Mouse (Mus musculus): ENCODE measurements around the gene Bend3. TPM values are rescaled to one million over a fixed set of nuclear protein-coding genes. Genes with fewer than 3 reads are reported as not detected.

The Bend3 gene
- total and polyA plus RNA-seq, 2 experiments = 1.3 to 2.1 TPM

DNA sequence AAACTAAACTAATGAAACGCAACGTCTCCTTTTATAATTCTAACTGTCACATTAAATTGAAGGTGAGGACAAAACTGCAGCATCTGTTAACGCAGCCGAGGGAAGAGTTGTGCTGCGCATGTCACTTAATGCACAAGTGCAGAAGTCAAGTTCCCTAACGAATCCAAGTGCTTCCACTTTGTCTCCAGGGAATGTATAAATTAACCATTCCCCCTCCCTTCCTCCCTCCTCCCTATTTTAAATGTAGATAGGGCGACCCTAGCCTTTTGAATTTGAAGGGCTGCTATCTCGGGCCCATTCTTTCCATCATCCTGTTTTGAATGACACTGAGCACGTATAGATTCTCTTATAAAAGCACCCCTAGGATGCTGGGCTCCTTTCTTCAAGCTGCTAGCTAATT lies 1.2 kb upstream of the Bend3 start:
- H3K9ac ChIP-seq (ENCODE audit: low read depth, low read length) = no peak overlapping the region; the same call in 1 of the 2 replicates
- H3K27ac ChIP-seq (replicated peaks; ENCODE audit: insufficient read depth, low read depth, low read length) = no peak overlapping the region
- TF ChIP-seq POLR2A (IDR thresholded peaks at IDR 0.05; ENCODE audit: extremely low read depth, insufficient read depth, low read length) (no peak), CTCF (IDR thresholded peaks at IDR 0.05; ENCODE audit: low read depth, low read length) (no peak)
- WGBS = 72% methylated on average over 9 of the region's 9 CpGs
- DNase-seq (ENCODE audit: extremely low read depth, low read depth, low spot score) = no peak
- no peaks in the 10 kb centered on the region for H3K36me3 ChIP-seq (ENCODE audit: control insufficient read depth, insufficient read depth, low read length)
- no peaks in the 10 kb centered on the region for H3K4me1 ChIP-seq (ENCODE audit: control insufficient read depth, insufficient read depth, low read length)
- H3K79me2 ChIP-seq (ENCODE audit: control insufficient read depth, insufficient read depth, low read length) = peaks cover 9% of the 10 kb centered on the region; the same call in 1 of the 2 replicates
- H3K4me3 ChIP-seq (ENCODE audit: insufficient read depth, low read depth, low read length) = no peak overlapping the region
- no peaks in the 10 kb centered on the region for H3K27me3 ChIP-seq (ENCODE audit: control insufficient read depth, insufficient read depth, low read length)

DNA sequence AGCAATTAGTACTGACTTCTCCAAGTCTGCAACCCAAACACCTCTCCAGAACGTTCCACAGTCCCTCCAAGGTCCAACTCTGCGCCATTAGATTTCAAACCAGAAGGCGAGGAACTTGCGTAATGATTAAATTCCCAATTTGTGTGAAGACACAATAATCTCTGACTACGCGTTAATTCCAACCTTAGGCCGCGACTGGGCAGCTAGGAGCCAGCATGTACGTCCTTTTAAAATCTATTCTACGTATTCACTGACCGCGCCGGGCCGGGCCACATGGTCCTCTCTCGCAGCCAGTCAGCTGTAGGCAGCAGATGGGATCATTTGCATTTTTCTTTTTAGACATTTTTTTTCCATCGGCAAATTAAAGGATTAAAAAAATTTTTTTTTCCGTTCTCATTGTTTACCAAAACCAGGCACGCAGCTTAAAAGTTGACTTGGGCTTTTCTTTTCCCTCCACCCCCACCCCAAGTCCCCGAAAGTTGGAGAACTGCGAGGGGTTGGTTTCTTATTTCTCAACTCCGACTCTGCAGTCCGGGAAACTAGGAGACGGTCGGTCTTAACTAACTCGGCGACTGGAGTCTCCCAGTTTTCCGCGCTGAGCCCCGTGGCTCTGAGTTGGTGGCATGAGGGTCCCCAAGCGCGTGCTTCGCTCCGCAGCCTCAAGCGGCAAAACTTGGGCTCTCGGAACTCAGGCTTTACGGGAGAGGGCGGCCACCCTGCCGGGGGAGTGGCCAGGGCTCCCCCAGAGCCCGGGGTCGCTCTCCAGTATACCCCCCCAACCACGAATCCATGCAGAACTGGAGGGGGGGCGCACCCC lies 558 bp upstream of the Bend3 start:
- H3K4me3 ChIP-seq (ENCODE audit: insufficient read depth, low read depth, low read length) = peak overlapping the region; percentile 72
- 4% methylated on average over 42 of the region's 42 CpGs for WGBS
- H3K9ac ChIP-seq (ENCODE audit: low read depth, low read length) = peak overlapping the region; percentile 94
- peak; percentile 60 for DNase-seq (ENCODE audit: extremely low read depth, low read depth, low spot score)
- no peaks in the 10 kb centered on the region for H3K27me3 ChIP-seq (ENCODE audit: control insufficient read depth, insufficient read depth, low read length)
- peaks cover under 1% of the 10 kb centered on the region for H3K4me1 ChIP-seq (ENCODE audit: control insufficient read depth, insufficient read depth, low read length)
- peaks cover 9% of the 10 kb centered on the region; the same call in 1 of the 2 replicates for H3K79me2 ChIP-seq (ENCODE audit: control insufficient read depth, insufficient read depth, low read length)
- H3K36me3 ChIP-seq (ENCODE audit: control insufficient read depth, insufficient read depth, low read length) = no peaks in the 10 kb centered on the region
- H3K27ac ChIP-seq (replicated peaks; ENCODE audit: insufficient read depth, low read depth, low read length) = peak overlapping the region; percentile 74
- TF ChIP-seq POLR2A (IDR thresholded peaks at IDR 0.05; ENCODE audit: extremely low read depth, insufficient read depth, low read length) = no peak
- TF ChIP-seq CTCF (IDR thresholded peaks at IDR 0.05; ENCODE audit: low read depth, low read length) = no peak

GRCm38 (mm10) chr10:43479436-43480157 lies 966 bp downstream of the Bend3 start:
- Histone ChIP-seq H3K27ac (replicated peaks; ENCODE audit: insufficient read depth, low read depth, low read length) (peak overlapping the region; percentile 89), H3K36me3 (ENCODE audit: control insufficient read depth, insufficient read depth, low read length) (no peaks in the 10 kb centered on the region), H3K9ac (ENCODE audit: low read depth, low read length) (peak overlapping the region; percentile 94), H3K4me1 (ENCODE audit: control insufficient read depth, insufficient read depth, low read length) (peaks cover 6% of the 10 kb centered on the region), H3K4me3 (ENCODE audit: insufficient read depth, low read depth, low read length) (peak overlapping the region; percentile 72), H3K79me2 (ENCODE audit: control insufficient read depth, insufficient read depth, low read length) (peaks cover 12% of the 10 kb centered on the region; the same call in 1 of the 2 replicates), H3K27me3 (ENCODE audit: control insufficient read depth, insufficient read depth, low read length) (no peaks in the 10 kb centered on the region)
- 0 out of 2 replicates have a peak, but pooled peaks have one; percentile 11 for TF ChIP-seq POLR2A (IDR thresholded peaks at IDR 0.05; ENCODE audit: extremely low read depth, insufficient read depth, low read length)
- peak; percentile 73 for TF ChIP-seq CTCF (IDR thresholded peaks at IDR 0.05; ENCODE audit: low read depth, low read length)
- WGBS = under 1% methylated on average over 86 of the region's 103 CpGs
- peak; percentile 60 for DNase-seq (ENCODE audit: extremely low read depth, low read depth, low spot score)

DNA sequence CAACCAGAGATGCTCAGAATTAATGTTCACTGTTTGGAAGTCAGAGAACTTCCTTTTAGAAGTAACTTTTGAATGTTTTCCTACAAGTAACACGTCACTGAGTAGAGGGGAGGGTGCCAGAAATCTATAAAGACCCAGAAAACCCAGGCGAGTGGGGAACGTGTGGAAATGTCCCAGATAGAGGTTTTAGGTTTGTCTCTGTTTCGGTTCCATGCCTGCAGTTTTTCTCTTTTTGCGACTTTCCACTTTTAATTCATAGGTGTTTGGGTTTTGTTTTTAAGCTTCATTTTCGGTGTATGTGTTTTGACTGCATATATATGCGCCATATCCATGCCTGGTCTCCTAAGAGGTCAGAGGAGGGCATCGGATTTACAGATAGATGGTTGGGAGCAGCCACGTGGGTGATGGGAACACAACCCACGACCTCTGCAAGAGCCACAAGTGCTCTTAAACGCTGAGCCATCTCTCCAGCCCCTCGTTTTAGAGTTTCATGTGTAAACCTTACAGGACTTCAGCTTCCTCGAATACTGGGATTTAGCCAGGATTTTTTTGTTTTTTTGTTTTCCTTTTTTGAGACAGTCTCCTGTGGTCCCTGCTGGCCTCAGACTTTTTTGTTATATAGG lies 1.7 kb downstream of the Bend3 start:
- peak overlapping the region; percentile 72; the same call in 1 of the 2 replicates for H3K4me3 ChIP-seq (ENCODE audit: insufficient read depth, low read depth, low read length)
- no peaks in the 10 kb centered on the region for H3K36me3 ChIP-seq (ENCODE audit: control insufficient read depth, insufficient read depth, low read length)
- H3K4me1 ChIP-seq (ENCODE audit: control insufficient read depth, insufficient read depth, low read length) = peaks cover 6% of the 10 kb centered on the region
- peak overlapping the region; percentile 63; the same call in 1 of the 2 replicates for H3K27ac ChIP-seq (replicated peaks; ENCODE audit: insufficient read depth, low read depth, low read length)
- no peak for TF ChIP-seq CTCF (IDR thresholded peaks at IDR 0.05; ENCODE audit: low read depth, low read length)
- TF ChIP-seq POLR2A (IDR thresholded peaks at IDR 0.05; ENCODE audit: extremely low read depth, insufficient read depth, low read length) = no peak
- H3K79me2 ChIP-seq (ENCODE audit: control insufficient read depth, insufficient read depth, low read length) = peaks cover 12% of the 10 kb centered on the region; the same call in 1 of the 2 replicates
- no peak for DNase-seq (ENCODE audit: extremely low read depth, low read depth, low spot score)
- H3K27me3 ChIP-seq (ENCODE audit: control insufficient read depth, insufficient read depth, low read length) = no peaks in the 10 kb centered on the region
- H3K9ac ChIP-seq (ENCODE audit: low read depth, low read length) = peak overlapping the region; percentile 71; the same call in 1 of the 2 replicates
- 28% methylated on average over 13 of the region's 13 CpGs for WGBS

- TF ChIP-seq CTCF (IDR thresholded peaks at IDR 0.05; ENCODE audit: low read depth, low read length) = no peak
- Histone ChIP-seq H3K36me3 (ENCODE audit: control insufficient read depth, insufficient read depth, low read length) (no peaks in the 10 kb centered on the region), H3K27ac (replicated peaks; ENCODE audit: insufficient read depth, low read depth, low read length) (no peak overlapping the region), H3K27me3 (ENCODE audit: control insufficient read depth, insufficient read depth, low read length) (no peaks in the 10 kb centered on the region), H3K4me3 (ENCODE audit: insufficient read depth, low read depth, low read length) (no peak overlapping the region), H3K79me2 (ENCODE audit: control insufficient read depth, insufficient read depth, low read length) (peaks cover 12% of the 10 kb centered on the region; the same call in 1 of the 2 replicates), H3K9ac (ENCODE audit: low read depth, low read length) (no peak overlapping the region), H3K4me1 (ENCODE audit: control insufficient read depth, insufficient read depth, low read length) (peaks cover 10% of the 10 kb centered on the region)
- WGBS = 80% methylated on average over 4 of the region's 4 CpGs
- no peak for DNase-seq (ENCODE audit: extremely low read depth, low read depth, low spot score)
These were observed 2.5 kb downstream of the Bend3 start for GRCm38 (mm10) chr10:43481179-43481578.
